Mouse (Mus musculus): Measurements from ENCODE around the gene Gabrb3. TPM values are rescaled to one million over a fixed set of nuclear protein-coding genes. Genes with fewer than 3 reads are reported as not detected.

The Gabrb3 gene
- polyA plus RNA-seq, 2 experiments = 1.2 to 1.5 TPM

DNA sequence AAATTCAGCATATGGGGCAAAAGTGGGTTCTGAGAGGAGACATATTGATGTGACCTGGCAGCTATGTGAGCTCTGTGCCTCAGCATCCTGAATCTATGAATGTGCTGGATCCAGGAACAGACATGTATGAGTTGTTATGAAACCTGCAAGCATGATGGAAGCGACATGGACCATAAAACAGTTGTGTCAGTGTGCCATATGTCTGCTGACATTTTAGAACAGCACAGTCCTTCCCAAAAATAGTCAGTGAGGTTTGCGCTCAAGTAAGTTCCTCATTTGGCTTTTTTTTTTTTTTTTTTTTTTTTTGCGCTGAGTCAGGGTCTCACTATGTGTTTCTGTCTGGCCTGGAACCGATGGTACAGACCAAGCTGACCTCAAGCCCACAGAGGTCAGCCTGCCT, 110.0 kb downstream of the Gabrb3 start:
- no peak overlapping the region for H3K4me2 ChIP-seq (replicated peaks; ENCODE audit: low read depth, low read length, severe bottlenecking)
- TF ChIP-seq POLR2A (IDR thresholded peaks at IDR 0.05; ENCODE audit: borderline replicate concordance, extremely low read depth, insufficient read depth, insufficient read length) = no peak
- H3K4me1 ChIP-seq (ENCODE audit: control insufficient read depth, insufficient read depth, low read length) = no peaks in the 10 kb centered on the region
- H3K4me3 ChIP-seq (replicated peaks; ENCODE audit: low read length) = no peak overlapping the region
- no peak for DNase-seq (ENCODE audit: low spot score)
- H3K9ac ChIP-seq (ENCODE audit: low read depth, low read length, severe bottlenecking) = no peak overlapping the region
- no peaks in the 10 kb centered on the region for H3K36me3 ChIP-seq (ENCODE audit: control insufficient read depth, insufficient read depth, low read length)
- no peaks in the 10 kb centered on the region for H3K9me3 ChIP-seq (ENCODE audit: control insufficient read depth, low read length)
- WGBS = 84% methylated on average over 4 of the region's 4 CpGs
- H3K27me3 ChIP-seq (ENCODE audit: control insufficient read depth, insufficient read depth, low read length) = no peaks in the 10 kb centered on the region
- no peak for ATAC-seq (ENCODE audit: low FRiP score, low read depth)
- no peak overlapping the region for H3K27ac ChIP-seq (replicated peaks; ENCODE audit: low read depth, low read length)

GRCm38 (mm10) chr7:57529954-57530353, 110.5 kb downstream of the Gabrb3 start:
- TF ChIP-seq POLR2A (IDR thresholded peaks at IDR 0.05; ENCODE audit: borderline replicate concordance, extremely low read depth, insufficient read depth, insufficient read length) = no peak
- H3K4me2 ChIP-seq (replicated peaks; ENCODE audit: low read depth, low read length, severe bottlenecking) = no peak overlapping the region

GRCm38 (mm10) chr7:57532676-57533075, 113.2 kb downstream of the Gabrb3 start:
- 56% methylated on average over 10 of the region's 10 CpGs for WGBS
- Histone ChIP-seq H3K36me3 (ENCODE audit: control insufficient read depth, insufficient read depth, low read length) (no peaks in the 10 kb centered on the region), H3K9ac (ENCODE audit: low read depth, low read length, severe bottlenecking) (no peak overlapping the region), H3K4me3 (replicated peaks; ENCODE audit: low read length) (no peak overlapping the region), H3K27me3 (ENCODE audit: control insufficient read depth, insufficient read depth, low read length) (no peaks in the 10 kb centered on the region), H3K4me2 (replicated peaks; ENCODE audit: low read depth, low read length, severe bottlenecking) (no peak overlapping the region), H3K4me1 (ENCODE audit: control insufficient read depth, insufficient read depth, low read length) (no peaks in the 10 kb centered on the region), H3K27ac (replicated peaks; ENCODE audit: low read depth, low read length) (no peak overlapping the region), H3K9me3 (ENCODE audit: control insufficient read depth, low read length) (no peaks in the 10 kb centered on the region)
- no peak for TF ChIP-seq POLR2A (IDR thresholded peaks at IDR 0.05; ENCODE audit: borderline replicate concordance, extremely low read depth, insufficient read depth, insufficient read length)
- no peak for DNase-seq (ENCODE audit: low spot score)
- ATAC-seq (ENCODE audit: low FRiP score, low read depth) = no peak

More at GRCm38 (mm10) chr7:57529954-57530353, 110.5 kb downstream of the Gabrb3 start:
- Histone ChIP-seq H3K36me3 (ENCODE audit: control insufficient read depth, insufficient read depth, low read length) (no peaks in the 10 kb centered on the region), H3K4me3 (replicated peaks; ENCODE audit: low read length) (no peak overlapping the region), H3K9ac (ENCODE audit: low read depth, low read length, severe bottlenecking) (no peak overlapping the region), H3K27ac (replicated peaks; ENCODE audit: low read depth, low read length) (no peak overlapping the region), H3K4me1 (ENCODE audit: control insufficient read depth, insufficient read depth, low read length) (no peaks in the 10 kb centered on the region), H3K9me3 (ENCODE audit: control insufficient read depth, low read length) (no peaks in the 10 kb centered on the region), H3K27me3 (ENCODE audit: control insufficient read depth, insufficient read depth, low read length) (no peaks in the 10 kb centered on the region)
- DNase-seq (ENCODE audit: low spot score) (no peak), ATAC-seq (ENCODE audit: low FRiP score, low read depth) (no peak)
- WGBS = 92% methylated on average over 8 of the region's 8 CpGs

DNA sequence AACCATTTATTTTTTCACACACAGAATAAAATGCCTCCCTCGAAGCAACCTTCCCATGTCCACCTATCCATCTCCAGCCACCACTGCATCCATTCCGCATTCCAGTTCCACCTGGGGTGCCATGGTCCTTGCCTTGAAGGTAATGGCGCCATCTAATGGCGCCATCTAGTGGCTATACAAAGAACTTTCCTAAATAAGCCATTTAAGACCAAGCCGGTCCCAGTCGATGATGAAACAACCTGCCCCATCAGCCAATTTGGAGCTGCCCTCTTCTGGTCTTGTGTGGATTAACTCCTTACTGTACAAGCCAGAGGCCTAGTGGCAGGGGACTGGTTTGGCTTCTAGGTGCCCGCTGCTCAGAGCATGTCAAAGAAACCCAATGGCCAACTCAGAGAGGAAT, 119.1 kb downstream of the Gabrb3 start:
- Histone ChIP-seq H3K27me3 (ENCODE audit: control insufficient read depth, insufficient read depth, low read length) (no peaks in the 10 kb centered on the region), H3K36me3 (ENCODE audit: control insufficient read depth, insufficient read depth, low read length) (no peaks in the 10 kb centered on the region), H3K4me2 (replicated peaks; ENCODE audit: low read depth, low read length, severe bottlenecking) (no peak overlapping the region), H3K27ac (replicated peaks; ENCODE audit: low read depth, low read length) (no peak overlapping the region), H3K4me1 (ENCODE audit: control insufficient read depth, insufficient read depth, low read length) (no peaks in the 10 kb centered on the region), H3K9ac (ENCODE audit: low read depth, low read length, severe bottlenecking) (no peak overlapping the region), H3K4me3 (replicated peaks; ENCODE audit: low read length) (no peak overlapping the region), H3K9me3 (ENCODE audit: control insufficient read depth, low read length) (no peaks in the 10 kb centered on the region)
- ATAC-seq (ENCODE audit: low FRiP score, low read depth) = no peak
- 19% methylated on average over 7 of the region's 7 CpGs for WGBS
- DNase-seq (ENCODE audit: low spot score) = no peak
- TF ChIP-seq POLR2A (IDR thresholded peaks at IDR 0.05; ENCODE audit: borderline replicate concordance, extremely low read depth, insufficient read depth, insufficient read length) = no peak

DNA sequence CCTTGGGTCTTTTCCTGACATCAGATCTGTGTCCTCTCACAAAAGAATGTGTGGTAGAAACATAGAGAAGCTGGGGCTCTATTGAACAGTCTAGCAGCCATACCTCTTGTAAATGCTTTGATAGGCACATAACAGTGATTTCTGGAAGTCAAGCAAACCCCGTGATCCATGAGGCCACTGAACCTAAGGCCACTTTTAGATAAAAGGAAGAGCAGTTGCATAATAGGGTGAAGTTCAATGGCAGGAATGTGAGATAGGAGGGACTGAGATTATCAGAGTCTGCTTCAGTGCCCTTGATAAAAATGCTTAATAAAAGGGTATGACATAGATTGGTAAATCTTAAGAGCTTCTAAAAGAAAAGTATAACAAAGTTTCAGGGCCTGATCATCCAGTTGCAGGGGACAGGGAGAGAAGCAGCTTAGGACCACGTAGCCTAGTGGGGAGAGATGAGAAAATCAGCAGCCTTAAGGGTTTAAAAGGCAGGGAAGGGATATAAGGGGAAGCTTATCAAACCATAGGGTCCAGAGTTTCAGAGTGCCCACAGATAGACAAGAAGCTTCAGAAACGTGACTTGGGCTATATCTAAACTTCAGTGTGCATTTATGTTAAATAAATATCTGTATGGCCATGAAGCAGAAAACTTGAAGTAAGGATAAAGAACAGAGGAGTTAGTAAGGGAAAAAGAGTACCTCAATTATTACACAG, 141.4 kb downstream of the Gabrb3 start:
- no peak overlapping the region for H3K27ac ChIP-seq (replicated peaks; ENCODE audit: low read depth, low read length)
- no peak overlapping the region for H3K4me2 ChIP-seq (replicated peaks; ENCODE audit: low read depth, low read length, severe bottlenecking)
- H3K9me3 ChIP-seq (ENCODE audit: control insufficient read depth, low read length) = no peaks in the 10 kb centered on the region
- no peak overlapping the region for H3K9ac ChIP-seq (ENCODE audit: low read depth, low read length, severe bottlenecking)
- H3K4me1 ChIP-seq (ENCODE audit: control insufficient read depth, insufficient read depth, low read length) = no peaks in the 10 kb centered on the region
- WGBS = 66% methylated on average over 3 of the region's 3 CpGs
- DNase-seq (ENCODE audit: low spot score) = no peak
- H3K27me3 ChIP-seq (ENCODE audit: control insufficient read depth, insufficient read depth, low read length) = no peaks in the 10 kb centered on the region
- no peaks in the 10 kb centered on the region for H3K36me3 ChIP-seq (ENCODE audit: control insufficient read depth, insufficient read depth, low read length)
- no peak overlapping the region for H3K4me3 ChIP-seq (replicated peaks; ENCODE audit: low read length)
- no peak for ATAC-seq (ENCODE audit: low FRiP score, low read depth)
- no peak for TF ChIP-seq POLR2A (IDR thresholded peaks at IDR 0.05; ENCODE audit: borderline replicate concordance, extremely low read depth, insufficient read depth, insufficient read length)
